Mouse (Mus musculus) activated CD4-positive, CD25-positive, alpha-beta regulatory T cell, adult 4 months (primary cell): Measurements from ENCODE around the gene Inpp4b. TPM values are rescaled to one million over a fixed set of nuclear protein-coding genes. Genes with fewer than 3 reads are reported as not detected.
"Not testable (repeated sequence)": the region's sequence is repeated elsewhere in the genome, so short reads cannot be mapped to it uniquely, and the experiment has no call there.

Experiments
- ATAC-seq: one replicate; pipeline ENCODE4 v1.8.0; 2017
- polyA plus RNA-seq, 2 experiments: library from polyadenylated mRNA; unstranded; fragments of 100-300 nt; shearing (Covaris generic); gene quantifications; one replicate each; pipeline ENCODE4 v1.2.1; 2017

Gene Inpp4b
- polyA plus RNA-seq, 2 experiments from 2014 or later = 446 to 456 TPM

GRCm38 (mm10) chr8:82017792-82018191 is 675.4 kb downstream of the Inpp4b start:
- ATAC-seq = no peak

DNA sequence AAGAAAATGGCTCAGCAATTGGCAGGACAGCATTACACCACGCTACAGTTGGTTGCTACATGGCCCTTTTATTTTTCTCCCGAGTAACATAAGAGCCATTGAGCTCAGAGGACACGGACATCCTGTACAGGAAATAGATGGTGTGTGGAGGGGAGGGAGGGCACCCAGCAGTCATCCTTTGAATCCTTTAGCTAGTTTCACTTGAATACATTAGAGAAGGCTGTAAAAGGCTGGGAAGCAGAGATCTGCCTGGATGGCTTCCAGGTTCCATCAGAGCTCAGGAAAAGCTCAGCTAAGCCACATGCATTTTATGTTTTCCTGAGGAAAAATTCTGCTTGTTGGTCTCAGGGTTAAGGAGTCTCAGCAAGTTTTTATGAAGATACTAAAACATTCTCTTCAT is 685.0 kb downstream of the Inpp4b start:
- peak; percentile 90 for ATAC-seq

DNA sequence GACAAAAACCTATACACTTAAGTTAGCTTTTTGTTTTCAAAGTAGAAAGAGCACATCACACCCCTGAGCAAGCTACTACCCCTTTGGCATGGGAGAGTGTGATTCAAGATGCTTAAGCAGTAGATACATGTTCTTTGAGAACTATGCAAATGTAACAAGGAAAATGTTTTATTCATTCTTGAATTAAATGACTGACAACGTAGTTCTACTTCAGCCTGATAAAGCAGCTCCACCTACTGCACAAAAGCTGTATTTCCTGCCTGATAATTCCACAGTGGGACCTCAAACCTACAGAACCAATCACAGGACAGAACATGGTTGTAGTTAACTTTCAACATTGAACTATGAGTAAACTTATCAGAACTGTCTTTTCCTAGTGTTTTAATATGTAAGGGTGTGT is 686.5 kb downstream of the Inpp4b start:
- peak; percentile 21 for ATAC-seq

DNA sequence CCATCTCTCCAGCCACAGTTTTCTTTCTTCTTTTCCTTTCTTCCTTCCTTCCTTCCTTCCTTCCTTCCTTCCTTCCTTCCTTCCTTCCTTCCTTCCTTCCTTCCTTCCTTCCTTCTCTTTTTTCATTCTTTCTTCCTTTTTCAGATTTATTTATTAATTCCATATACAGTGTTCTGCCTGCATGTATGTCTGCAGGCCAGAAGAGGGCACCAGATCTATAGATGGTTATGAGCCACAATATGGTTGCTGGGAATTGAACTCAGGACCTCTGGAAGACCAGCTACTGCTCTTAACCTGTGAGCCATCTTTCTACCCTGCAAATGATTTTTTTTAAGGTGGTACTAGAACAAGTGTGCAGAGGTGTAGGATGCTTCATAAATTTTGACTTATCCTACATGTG is 689.7 kb downstream of the Inpp4b start:
- ATAC-seq = not testable (repeated sequence)

GRCm38 (mm10) chr8:82054030-82054429 is 711.7 kb downstream of the Inpp4b start:
- ATAC-seq = no peak

GRCm38 (mm10) chr8:82067619-82068018 is 725.3 kb downstream of the Inpp4b start:
- ATAC-seq = no peak

DNA sequence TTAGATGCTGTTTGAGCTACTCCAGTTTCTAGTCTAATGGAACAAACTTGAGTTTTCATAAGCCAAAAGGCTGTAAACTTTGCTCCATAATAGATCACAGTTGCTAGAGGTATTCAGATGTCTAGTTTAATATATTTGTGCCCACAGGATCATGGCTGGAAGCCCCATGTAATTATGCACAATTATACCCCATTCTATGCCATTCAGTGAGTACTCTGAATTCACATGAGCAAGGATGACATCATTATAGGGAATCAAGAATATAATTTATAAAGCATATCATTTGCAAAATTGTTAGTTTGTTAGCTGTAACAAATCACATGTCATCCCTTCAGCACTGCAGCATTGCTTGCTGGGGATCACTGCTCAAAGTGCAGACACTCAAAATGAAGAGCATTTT is 736.9 kb downstream of the Inpp4b start:
- ATAC-seq = no peak

GRCm38 (mm10) chr8:82086631-82087030 is 744.3 kb downstream of the Inpp4b start:
- ATAC-seq = not testable (repeated sequence)

DNA sequence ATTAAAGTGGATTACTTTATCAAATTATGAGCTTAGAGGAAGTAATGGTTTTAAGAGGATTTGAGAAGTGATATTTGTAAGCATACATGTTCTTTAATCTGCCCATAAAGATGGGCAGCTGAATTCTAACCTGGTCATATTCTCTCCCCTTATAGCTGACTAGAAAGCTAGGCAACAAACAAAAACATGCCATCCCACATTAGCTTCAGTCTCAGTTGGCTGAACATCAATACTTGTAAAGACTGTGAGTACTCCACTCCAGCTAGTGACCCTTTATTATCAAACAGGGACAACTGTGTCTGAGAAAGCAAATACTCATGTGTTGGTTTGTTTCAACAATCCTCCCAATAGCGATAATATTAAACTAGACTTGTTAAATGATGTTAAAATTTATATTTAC is 748.5 kb downstream of the Inpp4b start:
- ATAC-seq = no peak

- ATAC-seq = no peak
These were observed 750.9 kb downstream of the Inpp4b start for GRCm38 (mm10) chr8:82093274-82093673.

- no peak for ATAC-seq
These were observed 762.2 kb downstream of the Inpp4b start for GRCm38 (mm10) chr8:82104560-82104959.

DNA sequence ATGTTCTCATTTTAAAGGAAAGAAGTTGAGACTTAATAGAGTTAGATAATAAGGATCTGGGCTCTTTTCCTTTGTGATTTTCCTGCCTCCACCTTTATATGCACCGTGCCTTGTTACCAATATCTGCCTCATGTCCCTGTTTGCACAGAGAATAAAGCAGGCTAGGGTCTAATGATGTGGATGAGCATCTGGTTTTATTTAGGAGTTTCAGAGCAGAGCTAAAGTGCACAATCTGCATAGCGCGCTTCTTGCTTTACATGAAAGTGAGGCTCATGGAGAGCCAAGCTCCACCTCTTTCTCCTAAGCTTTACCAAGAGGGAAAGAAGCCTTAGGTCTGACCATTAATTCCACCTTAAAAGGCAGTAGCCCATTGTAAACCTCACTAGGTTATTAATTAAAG is 763.8 kb downstream of the Inpp4b start:
- ATAC-seq = no peak

- ATAC-seq = no peak
These were observed 807.9 kb downstream of the Inpp4b start for GRCm38 (mm10) chr8:82150272-82150671.

GRCm38 (mm10) chr8:82157928-82158327 is 815.6 kb downstream of the Inpp4b start:
- ATAC-seq = no peak
